Mouse (Mus musculus): ENCODE results near the gene Tmem229a. TPM values are rescaled to one million over a fixed set of nuclear protein-coding genes. Genes with fewer than 3 reads are reported as not detected.
A peak's percentile ranks its signal among the peaks of the same experiment; 100 is the strongest.

The Tmem229a gene
- 32.7 and 34.5 TPM in 2 replicates for polyA plus RNA-seq (2012; rRNA removed)

GRCm38 (mm10) chr6:24955946-24956585 is at the start of gene Tmem229a:
Tmem229a (minus strand) TSS chr6:24956297.
- Histone ChIP-seq H3K27ac (ENCODE audit: insufficient read depth, low read length) (peak within 1 kb of the TSS; percentile 100), H3K4me3 (ENCODE audit: insufficient read depth, low read length) (peak within 1 kb of the TSS; percentile 90), H3K4me1 (ENCODE audit: control insufficient read depth, insufficient read depth, low read length) (peaks cover 2% of the 10 kb centered on the region; the same call in 1 of the 2 replicates)
- TF ChIP-seq CTCF (IDR thresholded peaks at IDR 0.05; ENCODE audit: extremely low read depth, insufficient read depth, low read length): no peak
- peak; percentile 47; the same call in 1 of the 2 replicates for TF ChIP-seq POLR2A (IDR thresholded peaks at IDR 0.05; ENCODE audit: extremely low read depth, insufficient read depth, low read length)

GRCm38 (mm10) chr6:24993754-24994153 is 37.7 kb upstream of the Tmem229a start:
- TF ChIP-seq CTCF (IDR thresholded peaks at IDR 0.05; ENCODE audit: extremely low read depth, insufficient read depth, low read length) (no peak), POLR2A (IDR thresholded peaks at IDR 0.05; ENCODE audit: extremely low read depth, insufficient read depth, low read length) (no peak)
- no peak overlapping the region for H3K27ac ChIP-seq (ENCODE audit: insufficient read depth, low read length)
- H3K4me1 ChIP-seq (ENCODE audit: control insufficient read depth, insufficient read depth, low read length): peaks cover 1% of the 10 kb centered on the region; the same call in 1 of the 2 replicates
- H3K4me3 ChIP-seq (ENCODE audit: insufficient read depth, low read length): no peak overlapping the region

- Histone ChIP-seq H3K4me1 (ENCODE audit: control insufficient read depth, insufficient read depth, low read length) (peaks cover 1% of the 10 kb centered on the region; the same call in 1 of the 2 replicates), H3K4me3 (ENCODE audit: insufficient read depth, low read length) (no peak overlapping the region), H3K27ac (ENCODE audit: insufficient read depth, low read length) (no peak overlapping the region)
- TF ChIP-seq POLR2A (IDR thresholded peaks at IDR 0.05; ENCODE audit: extremely low read depth, insufficient read depth, low read length) (no peak), CTCF (IDR thresholded peaks at IDR 0.05; ENCODE audit: extremely low read depth, insufficient read depth, low read length) (no peak)
These were observed 33.7 kb upstream of the Tmem229a start for GRCm38 (mm10) chr6:24989836-24990235.

GRCm38 (mm10) chr6:24976176-24976575 is 20.1 kb upstream of the Tmem229a start:
- TF ChIP-seq CTCF (IDR thresholded peaks at IDR 0.05; ENCODE audit: extremely low read depth, insufficient read depth, low read length) (no peak), POLR2A (IDR thresholded peaks at IDR 0.05; ENCODE audit: extremely low read depth, insufficient read depth, low read length) (no peak)
- no peaks in the 10 kb centered on the region for H3K4me1 ChIP-seq (ENCODE audit: control insufficient read depth, insufficient read depth, low read length)
- H3K27ac ChIP-seq (ENCODE audit: insufficient read depth, low read length): no peak overlapping the region
- H3K4me3 ChIP-seq (ENCODE audit: insufficient read depth, low read length): no peak overlapping the region

- no peak overlapping the region for H3K4me3 ChIP-seq (ENCODE audit: insufficient read depth, low read length)
- H3K27ac ChIP-seq (ENCODE audit: insufficient read depth, low read length): no peak overlapping the region
- peaks cover 2% of the 10 kb centered on the region; the same call in 1 of the 2 replicates for H3K4me1 ChIP-seq (ENCODE audit: control insufficient read depth, insufficient read depth, low read length)
- TF ChIP-seq CTCF (IDR thresholded peaks at IDR 0.05; ENCODE audit: extremely low read depth, insufficient read depth, low read length): no peak
- TF ChIP-seq POLR2A (IDR thresholded peaks at IDR 0.05; ENCODE audit: extremely low read depth, insufficient read depth, low read length): no peak
These were observed 12.6 kb upstream of the Tmem229a start for GRCm38 (mm10) chr6:24968471-24969223.

- H3K4me3 ChIP-seq (ENCODE audit: insufficient read depth, low read length): no peak overlapping the region
- H3K27ac ChIP-seq (ENCODE audit: insufficient read depth, low read length): no peak overlapping the region
- peaks cover 2% of the 10 kb centered on the region; the same call in 1 of the 2 replicates for H3K4me1 ChIP-seq (ENCODE audit: control insufficient read depth, insufficient read depth, low read length)
- TF ChIP-seq CTCF (IDR thresholded peaks at IDR 0.05; ENCODE audit: extremely low read depth, insufficient read depth, low read length): no peak
- no peak for TF ChIP-seq POLR2A (IDR thresholded peaks at IDR 0.05; ENCODE audit: extremely low read depth, insufficient read depth, low read length)
These were observed 11.6 kb upstream of the Tmem229a start for GRCm38 (mm10) chr6:24967726-24968125.

GRCm38 (mm10) chr6:24966010-24966682 is 10.0 kb upstream of the Tmem229a start:
- Histone ChIP-seq H3K27ac (ENCODE audit: insufficient read depth, low read length) (no peak overlapping the region), H3K4me1 (ENCODE audit: control insufficient read depth, insufficient read depth, low read length) (peaks cover 2% of the 10 kb centered on the region; the same call in 1 of the 2 replicates), H3K4me3 (ENCODE audit: insufficient read depth, low read length) (no peak overlapping the region)
- no peak for TF ChIP-seq CTCF (IDR thresholded peaks at IDR 0.05; ENCODE audit: extremely low read depth, insufficient read depth, low read length)
- no peak for TF ChIP-seq POLR2A (IDR thresholded peaks at IDR 0.05; ENCODE audit: extremely low read depth, insufficient read depth, low read length)

GRCm38 (mm10) chr6:24963754-24964153 is 7.7 kb upstream of the Tmem229a start:
- H3K27ac ChIP-seq (ENCODE audit: insufficient read depth, low read length): no peak overlapping the region
- H3K4me3 ChIP-seq (ENCODE audit: insufficient read depth, low read length): no peak overlapping the region
- peaks cover 2% of the 10 kb centered on the region; the same call in 1 of the 2 replicates for H3K4me1 ChIP-seq (ENCODE audit: control insufficient read depth, insufficient read depth, low read length)
- TF ChIP-seq CTCF (IDR thresholded peaks at IDR 0.05; ENCODE audit: extremely low read depth, insufficient read depth, low read length) (no peak), POLR2A (IDR thresholded peaks at IDR 0.05; ENCODE audit: extremely low read depth, insufficient read depth, low read length) (no peak)

GRCm38 (mm10) chr6:24956586-24956973 is 483 bp upstream of the Tmem229a start:
- Histone ChIP-seq H3K4me3 (ENCODE audit: insufficient read depth, low read length) (peak overlapping the region; percentile 90), H3K4me1 (ENCODE audit: control insufficient read depth, insufficient read depth, low read length) (peaks cover 2% of the 10 kb centered on the region; the same call in 1 of the 2 replicates), H3K27ac (ENCODE audit: insufficient read depth, low read length) (0 out of 2 replicates have a peak overlapping the region, but pooled peaks have one; percentile 10)
- TF ChIP-seq POLR2A (IDR thresholded peaks at IDR 0.05; ENCODE audit: extremely low read depth, insufficient read depth, low read length): no peak
- no peak for TF ChIP-seq CTCF (IDR thresholded peaks at IDR 0.05; ENCODE audit: extremely low read depth, insufficient read depth, low read length)

Data from cortical plate, adult 2 months (tissue).